ENCODE assay signal across 16 mouse cellular contexts in genomic region chr10:69671505-69671904, GRCm38 (mm10).
"Had no signal": no experiment of that assay in that cellular context is flagged by ENCODE, and none has a peak within 500 bp of the region (broad histone marks: within the 10 kb centered on the region; RNA-seq: fewer than 3 reads in every experiment).

No protein-coding gene starts in this region.

- H3K9me3 ChIP-seq: lung, embryonic 15.5 days; midbrain, embryonic 13.5 days; midbrain, embryonic 15.5 days; neural tube, embryonic 12.5 days; stomach, embryonic 15.5 days had no signal

- H3K27ac ChIP-seq: lung, embryonic 15.5 days; macrophage; midbrain, embryonic 13.5 days; midbrain, embryonic 15.5 days; neural tube, embryonic 12.5 days; stomach, embryonic 15.5 days had no signal

- H3K4me1 ChIP-seq: lung, embryonic 15.5 days; megakaryocyte, embryonic 14.5 days; midbrain, embryonic 13.5 days; midbrain, embryonic 15.5 days; neural tube, embryonic 12.5 days; stomach, embryonic 15.5 days had no signal

- H3K4me3 ChIP-seq: lung, embryonic 15.5 days; midbrain, embryonic 13.5 days; midbrain, embryonic 15.5 days; neural tube, embryonic 12.5 days; stomach, embryonic 15.5 days had no signal

- H3K4me2 ChIP-seq: lung, embryonic 15.5 days; midbrain, embryonic 11.5 days; midbrain, embryonic 13.5 days; midbrain, embryonic 15.5 days; neural tube, embryonic 12.5 days; stomach, embryonic 15.5 days had no signal

- H3K36me3 ChIP-seq: lung, embryonic 15.5 days; midbrain, embryonic 13.5 days; midbrain, embryonic 15.5 days; neural tube, embryonic 12.5 days; stomach, embryonic 15.5 days had no signal

- DNase-seq: liver, postnatal 0 days; lung, adult 2 months; lung, postnatal 14 days; lung, postnatal 36 days; right cerebral cortex, postnatal 14 days; thymus, adult 18-20 months; thymus, postnatal 14 days; thymus, postnatal 36 days had no signal

- H3K9ac ChIP-seq: liver, postnatal 0 days; lung, embryonic 15.5 days; midbrain, embryonic 13.5 days; midbrain, embryonic 15.5 days; neural tube, embryonic 12.5 days; stomach, embryonic 15.5 days had no signal

- H3K27me3 ChIP-seq: lung, embryonic 15.5 days; megakaryocyte, embryonic 14.5 days; midbrain, embryonic 13.5 days; midbrain, embryonic 15.5 days; neural tube, embryonic 12.5 days; stomach, embryonic 15.5 days had no signal

- ATAC-seq: liver, postnatal 0 days; midbrain, embryonic 13.5 days; midbrain, embryonic 15.5 days had no signal
